Mouse (Mus musculus) G1E (cell line): ENCODE results near the gene Fam89a.

Experiments used
- CTCF ChIP-seq: IDR thresholded peaks from 2 replicates; pipeline ENCODE4 v1.5.1; 2012; ENCODE audit warnings: low read depth, low read length, inconsistent platforms, mixed read lengths
- GATA1 ChIP-seq: IDR thresholded peaks from 2 replicates; pipeline ENCODE4 v1.6.1; 2012; ENCODE audit warnings: borderline replicate concordance, low read length, inconsistent platforms, mixed read lengths
- GATA2 ChIP-seq: IDR thresholded peaks from 2 replicates; pipeline ENCODE4 v1.6.1; 2012; ENCODE audit warnings: low read depth, low read length, inconsistent platforms, borderline replicate concordance
- POLR2AphosphoS5 ChIP-seq: IDR thresholded peaks from 2 replicates; pipeline ENCODE4 v1.6.1; 2012; ENCODE audit warnings: low read depth, low read length, inconsistent platforms; ENCODE audit not compliant: insufficient replicate concordance
- TAL1 ChIP-seq: conservative IDR thresholded peaks from 2 replicates; pipeline ENCODE4 v1.6.1; 2012; ENCODE audit warnings: low read depth, low read length, inconsistent platforms, mixed read lengths

DNA sequence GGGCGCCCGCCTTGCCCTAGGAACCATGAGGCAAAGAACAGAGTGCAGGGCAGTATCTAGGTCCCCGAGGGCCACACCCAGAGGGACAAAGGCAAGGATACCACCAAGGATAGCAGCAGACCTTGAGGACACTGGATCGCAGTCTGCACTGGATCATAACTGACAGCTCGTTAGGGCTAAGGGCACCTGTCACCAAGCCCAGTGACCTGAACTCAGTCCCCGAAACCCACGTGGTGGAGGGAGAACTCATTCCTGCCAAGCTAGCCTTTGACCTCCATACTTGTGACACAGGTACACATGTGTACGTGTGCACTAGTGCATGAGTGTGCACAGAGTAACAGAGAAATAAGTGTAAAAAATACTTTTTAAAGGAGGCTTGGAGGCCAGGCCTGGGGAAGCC is 35.9 kb downstream of the Fam89a start:
- TF ChIP-seq CTCF (no peak), GATA1 (no peak), POLR2AphosphoS5 (no peak), TAL1 (no peak), GATA2 (no peak)
